Mouse (Mus musculus): ENCODE results near the gene Dtx1. TPM values are rescaled to one million over a fixed set of nuclear protein-coding genes. Genes with fewer than 3 reads are reported as not detected.

Gene Dtx1
- total RNA-seq (2021): 10 to 100 TPM; 67.3 to 71.3 TPM

DNA sequence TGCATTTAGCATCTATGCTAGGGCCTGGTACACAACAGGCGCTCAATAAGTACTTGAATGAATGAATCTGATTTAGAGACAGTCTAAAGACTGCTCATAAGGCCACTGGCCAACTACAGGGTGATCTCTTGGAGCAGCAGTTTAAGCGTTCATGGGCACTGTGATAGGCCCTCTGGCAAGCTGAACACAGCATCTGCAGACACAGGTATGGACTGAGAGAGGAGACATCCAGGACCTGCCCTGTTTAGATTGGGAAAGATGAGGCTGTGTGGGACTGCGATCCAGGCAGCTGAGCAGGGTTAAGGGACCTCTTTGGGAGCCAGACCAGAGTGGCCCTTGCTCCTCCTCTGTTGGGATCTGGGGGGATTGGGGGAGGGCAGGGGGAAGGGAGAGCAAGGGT lies at the start of gene Dtx1:
Gene Dtx1, minus strand, starts transcription at position 101 of the 400 bp plus-strand sequence.
- no peak for DNase-seq (ENCODE audit: low spot score in 2 of 2)
- intact Hi-C loops (cut with DNase I): loop anchor here (2.0 kb wide), 2 partner anchors 17 to 31 kb away; no protein-coding TSS in a partner anchor

DNA sequence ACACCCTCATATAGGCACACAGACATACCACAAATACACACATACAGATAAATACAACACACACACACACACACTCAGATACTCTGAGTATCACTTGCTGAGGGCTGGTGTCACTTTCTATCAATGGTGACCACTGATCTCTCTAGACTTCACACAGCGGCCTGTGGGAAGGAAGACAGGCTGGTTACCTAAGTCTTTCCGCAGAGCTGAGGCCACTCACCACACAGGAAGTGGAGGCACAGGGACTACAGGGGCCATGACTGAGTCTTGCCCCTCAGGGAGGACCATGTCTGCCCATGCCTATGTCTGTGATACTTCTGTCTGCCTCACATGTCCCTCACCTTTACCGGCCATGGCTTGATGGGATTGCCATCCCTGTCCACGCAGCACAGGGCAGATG lies 42.5 kb upstream of the Dtx1 start:
- intact Hi-C loops (cut with DNase I): no loop called here
- DNase-seq (ENCODE audit: low spot score in 2 of 2): no peak

DNA sequence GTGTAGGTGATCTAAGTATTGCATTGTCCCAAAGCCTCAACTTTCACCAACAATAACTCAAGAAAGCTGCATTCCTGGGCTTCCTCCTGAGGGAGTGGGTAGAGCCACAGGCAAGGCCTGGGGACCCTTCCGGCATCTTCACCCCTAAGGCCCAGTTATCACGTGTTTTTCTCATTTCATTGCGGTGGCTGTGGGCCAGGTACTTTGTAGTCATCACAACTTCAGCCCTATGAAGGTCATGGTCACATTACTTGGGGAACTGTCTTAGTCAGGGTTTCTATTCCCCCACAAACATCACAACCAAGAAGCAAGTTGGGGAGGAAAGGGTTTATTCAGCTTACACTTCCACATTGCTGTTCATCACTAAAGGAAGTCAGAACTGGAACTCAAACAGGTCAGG lies 41.1 kb upstream of the Dtx1 start:
- no peak for DNase-seq (ENCODE audit: low spot score in 2 of 2)
- intact Hi-C loops (cut with DNase I): no loop called here

DNA sequence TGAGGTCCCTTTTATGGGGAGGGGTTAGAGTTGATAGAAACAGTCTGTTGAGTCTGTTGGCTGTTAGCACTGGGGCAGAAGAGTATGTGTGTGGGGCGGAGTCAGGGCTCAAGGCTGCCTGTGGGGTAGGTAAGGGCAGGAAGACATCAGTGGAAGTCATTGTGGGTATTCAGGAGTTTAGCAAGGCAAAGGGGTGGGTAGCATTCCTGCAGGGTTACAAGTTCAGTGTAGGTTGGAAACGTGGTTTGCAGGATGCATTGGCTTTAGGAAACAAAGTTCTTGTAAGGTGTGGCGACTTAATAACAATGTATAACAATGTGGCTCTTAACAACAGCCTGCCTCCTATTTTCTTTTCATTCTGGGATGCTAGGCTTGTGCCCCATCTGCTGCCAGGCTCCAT lies 39.5 kb upstream of the Dtx1 start:
- no peak for DNase-seq (ENCODE audit: low spot score in 2 of 2)
- intact Hi-C loops (cut with DNase I): no loop called here

DNA sequence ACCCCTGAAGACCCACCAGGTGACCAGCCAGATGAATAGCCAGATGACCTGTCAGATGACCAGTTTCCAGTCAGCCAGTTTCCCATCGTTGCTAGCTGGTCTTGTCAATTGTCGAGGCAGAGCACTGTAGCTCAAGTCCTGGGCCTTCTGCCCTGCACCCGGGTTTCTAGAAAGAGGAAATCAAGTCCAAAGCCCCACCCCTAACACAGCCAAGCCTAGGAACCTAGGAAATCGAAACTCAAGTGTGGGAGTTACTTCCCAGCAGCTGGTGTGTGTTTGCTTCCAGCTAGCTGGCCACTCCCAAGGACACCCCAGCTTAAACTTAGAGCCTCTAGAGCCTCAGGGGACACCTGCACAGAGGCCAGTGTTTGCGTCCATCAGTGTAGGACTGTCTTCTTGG lies 38.0 kb upstream of the Dtx1 start, which contains the start of gene Oas2:
Gene Oas2, minus strand, starts transcription at position 166 of the 400 bp plus-strand sequence.
- intact Hi-C loops (cut with DNase I): loop anchor here (5.0 to 10.0 kb wide), 2 partner anchors 72 to 125 kb away; no protein-coding TSS in a partner anchor
- DNase-seq (ENCODE audit: low spot score in 2 of 2): no peak

DNA sequence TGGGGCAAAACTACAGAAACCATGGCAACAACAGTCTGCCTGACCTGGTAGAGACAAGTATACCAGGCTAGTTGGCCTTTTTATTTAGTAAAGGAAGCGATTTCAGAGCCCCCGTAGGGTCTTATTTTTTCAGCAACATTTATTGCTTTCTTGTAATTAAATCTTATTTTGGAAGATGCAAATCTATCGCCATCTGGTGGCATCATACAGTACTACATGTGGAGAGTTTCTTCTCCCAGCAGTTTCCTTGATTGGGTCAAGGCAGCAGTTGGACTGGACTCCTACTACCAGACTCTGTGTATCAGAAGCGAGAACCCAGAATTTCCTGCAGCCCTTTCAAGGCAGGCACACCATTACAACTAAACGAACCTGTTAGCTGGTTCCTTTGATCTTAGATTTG lies 34.7 kb upstream of the Dtx1 start:
- peak; percentile 11 to 28 for DNase-seq (ENCODE audit: low spot score in 2 of 2)
- intact Hi-C loops (cut with DNase I): loop anchor here (5.0 to 10.0 kb wide), 2 partner anchors 69 to 122 kb away; no protein-coding TSS in a partner anchor

DNA sequence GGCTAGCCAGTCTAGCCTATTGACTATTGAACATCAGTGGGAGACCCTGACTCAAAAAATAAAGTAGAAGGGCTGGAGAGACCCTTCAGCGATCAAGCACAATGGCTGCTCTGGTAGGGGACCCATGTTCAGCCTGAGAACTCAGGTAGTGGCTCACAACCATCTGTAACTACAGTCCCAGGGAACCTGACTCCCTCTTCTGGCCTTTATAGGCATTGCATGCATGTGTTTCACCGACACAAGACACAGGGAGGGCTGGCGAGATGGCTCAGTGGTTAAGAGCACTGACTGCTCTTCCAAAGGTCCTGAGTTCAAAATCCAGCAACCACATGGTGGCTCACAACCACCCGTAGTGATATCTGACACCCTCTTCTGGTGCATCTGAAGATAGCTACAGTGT lies 30.4 kb upstream of the Dtx1 start:
- DNase-seq (ENCODE audit: low spot score in 2 of 2): no peak
- intact Hi-C loops (cut with DNase I): loop anchor here (10.0 kb wide), 1 partner anchor 117 kb away; no protein-coding TSS in a partner anchor

DNA sequence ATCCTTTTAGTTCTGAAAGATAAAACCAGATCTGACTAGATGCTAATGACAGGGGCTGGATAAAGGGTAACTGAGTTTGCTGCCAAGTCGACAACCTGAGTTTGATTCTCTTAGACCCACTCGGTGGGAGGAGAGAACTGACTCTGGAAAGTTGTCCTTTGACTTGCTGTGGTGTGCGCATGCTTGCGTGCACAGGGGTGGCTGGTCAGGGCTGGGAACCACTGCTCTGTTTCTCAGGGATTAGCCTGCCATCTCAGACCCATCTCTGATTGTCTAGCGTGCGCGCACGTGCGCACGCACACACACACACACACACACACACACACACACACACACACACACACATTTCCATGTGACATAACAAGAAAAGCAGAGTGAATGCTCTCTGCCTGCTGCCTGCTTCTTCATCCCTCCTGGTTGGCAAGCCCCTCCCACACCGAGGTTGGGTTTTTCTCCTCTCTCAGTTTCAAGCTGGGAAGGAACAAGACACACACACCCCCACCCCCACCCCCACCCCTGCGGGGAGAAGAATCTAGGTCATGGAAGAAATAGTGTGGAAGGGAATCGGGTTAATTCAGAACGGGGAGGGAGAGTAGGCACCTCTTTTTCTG lies 22.8 kb upstream of the Dtx1 start:
- intact Hi-C loops (cut with DNase I): no loop called here
- no peak for DNase-seq (ENCODE audit: low spot score in 2 of 2)

DNA sequence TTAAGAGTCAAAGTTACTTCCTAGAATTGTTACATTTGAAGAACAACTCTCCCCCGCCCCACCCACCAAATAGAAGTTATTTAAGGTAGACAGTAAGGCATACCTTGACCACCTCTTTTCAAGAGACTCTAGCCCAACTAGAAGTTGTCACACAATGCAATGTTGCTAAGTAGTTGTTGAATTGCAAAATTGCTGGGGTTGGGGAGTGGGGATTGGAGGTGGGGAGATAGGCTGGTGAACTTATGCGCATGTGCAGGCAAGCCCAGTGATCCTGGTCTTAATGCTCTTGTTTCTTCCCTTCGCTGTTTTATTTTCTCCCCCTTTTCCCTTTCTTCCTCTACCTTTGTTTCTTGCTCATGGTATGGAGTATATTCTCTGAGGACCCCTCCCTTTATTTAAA lies 22.0 kb upstream of the Dtx1 start:
- intact Hi-C loops (cut with DNase I): no loop called here
- no peak for DNase-seq (ENCODE audit: low spot score in 2 of 2)

DNA sequence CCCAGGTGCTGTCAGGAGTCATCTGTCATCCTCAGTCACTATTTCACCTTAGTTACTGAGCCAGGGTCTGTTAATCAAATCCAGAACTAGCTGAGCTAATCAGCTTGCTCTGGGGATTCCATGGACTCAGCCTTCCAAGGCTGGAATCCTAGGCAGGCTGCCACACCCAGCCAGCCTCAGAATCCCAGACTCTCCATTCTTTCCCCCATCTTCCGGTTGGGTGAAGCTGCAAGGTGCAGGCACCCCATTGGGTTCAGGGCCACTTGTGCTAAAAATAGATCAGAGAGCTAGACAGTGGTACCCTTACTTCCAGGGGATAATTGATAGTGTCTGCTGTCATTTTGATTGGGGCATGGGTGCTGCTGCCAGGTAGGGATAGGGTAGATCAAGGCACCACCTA lies 21.0 kb upstream of the Dtx1 start:
- intact Hi-C loops (cut with DNase I): no loop called here
- no peak for DNase-seq (ENCODE audit: low spot score in 2 of 2)

DNA sequence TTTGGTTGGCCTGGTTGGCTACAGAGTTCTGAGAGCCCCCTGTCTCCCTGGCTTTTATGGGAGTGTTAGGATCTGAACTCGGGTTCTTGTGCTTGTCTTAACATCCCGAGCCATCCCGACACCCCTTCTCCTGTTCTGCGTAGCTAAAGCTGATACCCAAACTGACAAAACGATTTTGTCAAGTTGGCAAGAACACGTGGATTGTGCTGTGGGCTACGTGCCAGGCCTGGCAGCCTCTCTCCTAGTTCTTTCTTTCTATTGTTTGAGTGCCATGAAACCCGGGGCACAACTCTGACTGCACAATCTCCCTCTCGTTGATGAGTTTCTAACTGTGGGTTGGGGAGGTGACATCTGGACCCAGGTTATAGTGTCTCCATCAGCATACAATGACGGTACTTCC lies 17.6 kb upstream of the Dtx1 start:
- no peak for DNase-seq (ENCODE audit: low spot score in 2 of 2)
- intact Hi-C loops (cut with DNase I): no loop called here

DNA sequence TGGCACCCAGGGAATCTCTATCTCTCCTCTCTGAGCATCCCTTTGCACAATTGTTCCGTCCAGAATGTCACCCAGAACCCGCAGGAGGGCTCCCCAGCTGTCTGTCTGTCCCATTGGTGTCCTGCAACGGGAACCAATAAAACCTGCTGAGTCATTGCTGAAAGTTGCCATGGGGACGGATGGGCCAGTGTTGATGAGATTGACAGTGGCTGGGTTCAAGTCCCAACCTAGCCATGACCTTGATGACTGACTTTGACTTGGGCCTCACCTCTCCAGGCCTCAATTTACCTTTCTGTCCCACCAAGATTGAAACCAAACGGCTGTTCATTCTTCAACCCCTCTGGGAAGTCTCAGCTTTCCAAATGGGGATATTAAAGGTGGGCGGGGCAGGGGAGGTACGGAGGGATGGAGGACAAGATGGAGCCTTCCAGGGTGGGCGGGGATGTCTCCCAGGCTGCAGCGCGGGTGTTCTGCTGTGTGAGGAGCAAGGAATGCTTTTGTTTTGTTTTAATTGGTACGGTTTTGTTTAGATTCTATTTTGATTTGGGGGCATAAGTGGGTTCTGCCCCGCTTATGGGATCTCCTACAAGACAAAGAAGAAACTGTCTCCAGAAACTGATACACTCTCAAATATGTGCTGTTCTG lies 14.2 kb upstream of the Dtx1 start:
- DNase-seq (ENCODE audit: low spot score in 2 of 2): no peak
- intact Hi-C loops (cut with DNase I): no loop called here

DNA sequence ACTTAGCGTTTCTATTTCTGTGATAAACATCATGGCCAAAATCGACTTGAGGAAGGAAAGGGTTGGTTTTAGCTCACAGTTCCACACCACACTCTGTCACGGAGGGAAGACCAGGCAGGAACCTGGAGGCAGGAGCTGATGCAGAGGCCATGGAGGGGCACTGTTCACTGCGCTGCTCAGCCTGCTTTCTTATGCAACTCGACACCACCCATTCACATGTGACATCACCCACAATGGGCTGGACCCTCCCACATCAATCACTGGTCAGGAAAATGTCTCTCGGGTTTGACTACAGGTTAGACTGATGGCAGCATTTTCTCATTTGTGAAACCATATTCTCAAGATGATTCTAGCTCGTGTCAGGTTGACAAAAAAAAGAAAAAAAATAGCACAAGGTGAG lies 9.3 kb upstream of the Dtx1 start:
- no peak for DNase-seq (ENCODE audit: low spot score in 2 of 2)
- intact Hi-C loops (cut with DNase I): no loop called here

DNA sequence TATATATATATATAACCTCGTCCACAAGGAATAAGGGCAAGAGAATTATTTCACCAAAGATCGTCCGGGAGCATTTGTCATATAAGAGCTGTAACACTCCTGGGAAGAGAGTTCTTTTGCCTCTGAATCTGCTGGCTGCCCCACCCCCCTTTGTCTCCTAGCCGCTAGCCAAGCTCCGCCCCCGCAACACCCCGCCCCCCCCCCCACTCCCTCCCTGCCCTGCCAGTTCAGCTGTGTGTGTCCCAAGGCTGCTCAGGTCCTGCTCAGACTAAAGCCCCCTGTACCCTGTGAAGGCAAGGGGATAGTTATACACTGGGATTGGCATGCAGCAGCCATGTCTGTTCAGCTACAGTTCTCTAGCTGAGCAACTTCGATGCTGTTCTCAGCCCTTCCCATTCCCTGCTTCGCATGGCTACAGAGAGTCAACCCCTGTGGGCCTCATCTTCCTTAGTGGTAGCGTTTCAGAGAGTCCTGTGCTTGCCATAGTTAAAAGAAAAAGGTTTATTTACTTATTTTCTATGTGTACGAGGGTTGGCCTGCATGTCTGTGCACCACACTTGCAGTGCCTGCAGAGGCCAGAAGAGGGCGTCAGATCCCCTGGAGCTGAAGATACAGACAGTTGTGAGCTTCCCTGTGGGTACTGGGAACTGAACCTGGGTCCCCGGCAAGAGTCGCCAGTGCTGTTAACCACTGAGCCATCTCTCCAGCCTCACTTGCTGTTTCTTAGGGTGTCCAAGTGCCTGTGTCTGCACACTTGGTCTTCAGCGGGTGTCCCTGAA lies 7.1 kb upstream of the Dtx1 start:
- intact Hi-C loops (cut with DNase I): no loop called here
- DNase-seq (ENCODE audit: low spot score in 2 of 2): no peak

DNA sequence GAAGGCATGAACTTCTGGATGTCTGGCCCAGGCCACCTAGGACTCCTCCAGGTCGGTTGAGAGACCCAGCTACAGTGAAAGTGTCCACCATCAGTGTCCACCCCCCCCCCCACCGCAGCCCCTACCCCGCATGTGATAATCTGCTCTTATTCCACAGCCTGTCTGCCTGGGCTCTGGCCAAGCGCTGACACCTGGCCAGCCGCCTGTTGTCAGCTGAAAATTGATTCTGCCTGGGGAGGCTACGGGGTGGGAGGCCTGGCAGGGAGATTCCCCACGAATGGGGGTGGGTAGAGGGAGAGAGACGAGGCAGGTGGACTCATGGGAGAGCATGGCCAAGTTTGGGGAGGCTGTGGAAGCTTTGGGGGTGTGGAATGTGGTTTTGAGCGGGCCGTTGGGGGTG lies 5.4 kb upstream of the Dtx1 start:
- no peak for DNase-seq (ENCODE audit: low spot score in 2 of 2)
- intact Hi-C loops (cut with DNase I): no loop called here

DNA sequence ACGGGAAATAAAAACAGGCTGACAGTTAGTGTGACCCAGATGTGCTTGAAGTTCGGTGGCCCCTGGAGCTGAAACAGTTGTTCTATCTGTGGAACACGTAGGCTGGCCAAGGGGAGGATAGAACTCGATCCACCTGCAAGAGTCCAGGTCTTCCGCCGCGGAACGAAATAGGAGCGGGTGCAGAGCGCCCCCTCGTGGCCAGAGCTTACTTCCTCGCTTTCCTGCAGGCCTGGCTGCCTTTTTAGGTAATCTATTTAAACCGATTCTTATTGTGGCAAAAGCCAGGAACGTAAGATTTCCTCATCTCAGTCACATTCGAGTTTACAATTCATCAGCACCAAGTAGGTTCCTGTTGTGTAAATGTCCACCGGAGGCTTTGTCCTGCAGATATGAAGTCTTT lies 2.6 kb upstream of the Dtx1 start:
- intact Hi-C loops (cut with DNase I): loop anchor here (1.0 kb wide), 1 partner anchor 33 kb away; no protein-coding TSS in a partner anchor

DNA sequence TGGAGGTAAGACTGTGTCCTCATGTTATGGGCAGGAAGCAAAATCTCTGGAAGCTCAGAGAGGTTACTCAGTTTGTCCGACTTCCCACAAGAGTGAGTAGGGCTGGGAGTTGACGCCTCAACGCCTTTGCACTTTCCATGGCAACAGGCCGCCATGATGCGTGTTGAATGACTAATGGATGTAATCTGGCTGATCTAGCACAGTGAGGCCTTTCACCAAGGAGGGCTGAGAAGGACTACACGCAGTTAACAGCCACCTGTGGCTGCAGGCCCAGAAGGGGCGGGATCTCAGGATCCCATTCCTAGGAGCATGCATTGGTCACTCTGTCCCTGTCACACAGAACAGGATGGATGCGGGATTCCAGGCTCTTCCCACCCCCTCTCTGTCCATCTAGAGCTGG lies 994 bp upstream of the Dtx1 start:
- DNase-seq (ENCODE audit: low spot score in 2 of 2): no peak
- intact Hi-C loops (cut with DNase I): no loop called here

More for the DNA sequence above, 2.6 kb upstream of the Dtx1 start:
- peak; percentile 76 to 82 for DNase-seq (ENCODE audit: low spot score in 2 of 2)

DNA sequence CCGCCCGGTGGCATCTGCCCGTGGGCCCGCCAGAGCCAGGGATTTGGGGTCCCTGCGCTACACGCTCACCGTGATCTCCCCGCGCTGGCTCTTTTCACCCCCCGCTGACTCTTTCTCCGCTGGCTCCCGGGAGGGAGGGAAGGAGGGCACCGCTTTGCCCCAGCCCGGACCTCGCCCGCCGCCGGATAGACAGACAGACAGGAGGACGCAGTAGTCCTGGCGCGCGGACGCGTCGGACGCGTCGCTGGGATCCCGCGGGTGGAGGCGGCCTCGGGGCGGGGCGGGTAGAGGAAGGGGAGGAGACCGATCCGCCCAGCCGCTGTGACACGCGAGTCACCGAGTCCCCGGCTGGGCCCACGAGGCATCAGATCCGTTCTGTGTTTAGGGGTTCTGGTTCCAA lies 311 bp downstream of the Dtx1 start:
- intact Hi-C loops (cut with DNase I): loop anchor here (2.0 kb wide), 2 partner anchors 17 to 31 kb away; no protein-coding TSS in a partner anchor
- peak; percentile 85 to 86 for DNase-seq (ENCODE audit: low spot score in 2 of 2)

DNA sequence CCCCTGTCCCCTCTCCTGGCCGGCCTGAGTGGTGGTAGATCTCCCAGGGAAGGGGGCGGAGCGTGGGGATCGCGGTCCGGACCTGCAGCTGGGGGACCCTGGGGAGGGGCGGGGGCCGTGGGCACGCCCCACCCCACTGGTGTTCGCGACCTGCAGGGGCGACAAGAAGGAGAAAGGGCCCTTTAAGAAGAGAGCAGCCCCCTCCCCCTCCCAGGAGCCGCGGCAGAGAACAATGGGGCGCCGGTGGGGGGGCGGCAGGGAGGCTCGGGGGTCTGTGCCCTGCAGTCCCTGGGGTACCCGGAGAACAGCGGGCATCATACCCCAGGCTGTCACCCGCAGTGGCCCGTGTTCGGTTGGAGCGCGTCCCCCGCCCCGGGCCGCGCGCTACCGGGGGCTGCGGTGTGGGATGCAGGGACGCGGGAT lies 890 bp downstream of the Dtx1 start:
- DNase-seq (ENCODE audit: low spot score in 2 of 2): peak; percentile 46 to 53

DNA sequence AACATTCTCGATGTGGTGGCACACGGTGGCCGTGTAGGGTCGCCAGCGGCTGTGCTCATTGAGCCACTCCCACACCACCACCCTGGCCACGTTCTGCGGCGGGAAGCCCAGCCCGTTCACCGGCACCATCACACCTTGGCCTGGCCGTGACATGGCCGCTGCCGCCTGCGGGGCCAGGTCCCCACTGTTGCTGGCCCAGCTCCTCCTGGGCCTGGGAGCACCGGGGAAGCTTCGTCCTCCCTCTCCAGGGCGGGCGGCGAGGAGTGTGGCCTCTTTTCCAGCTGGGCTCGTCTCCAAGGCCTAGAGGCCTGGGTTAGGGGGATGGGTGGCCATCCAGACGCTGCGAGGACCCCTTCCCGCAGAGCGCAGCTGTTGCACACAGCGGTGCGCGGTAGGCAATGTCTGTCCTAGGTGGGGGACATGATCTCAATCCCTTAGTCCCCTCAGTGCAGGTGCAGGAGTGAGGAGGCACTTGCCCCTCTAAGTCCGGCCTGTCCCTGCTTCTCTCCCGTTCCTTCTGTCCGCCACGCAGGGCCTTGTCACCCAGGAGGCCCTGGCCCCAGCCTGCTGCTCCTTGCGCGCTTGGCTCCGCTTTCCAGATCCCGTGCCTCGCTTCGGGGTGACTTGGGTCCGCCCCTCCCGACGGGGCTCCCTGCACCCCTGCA lies 1.4 kb downstream of the Dtx1 start:
- intact Hi-C loops (cut with DNase I): loop anchor here (2.0 kb wide), 2 partner anchors 15 to 29 kb away; no protein-coding TSS in a partner anchor
- DNase-seq (ENCODE audit: low spot score in 2 of 2): peak; percentile 49 to 52

More for the DNA sequence above, 890 bp downstream of the Dtx1 start:
- intact Hi-C loops (cut with DNase I): loop anchor here (2.0 kb wide), 2 partner anchors 16 to 30 kb away; no protein-coding TSS in a partner anchor
